Mouse (Mus musculus): Measurements from ENCODE around the gene Nlrp2. TPM values are rescaled to one million over a fixed set of nuclear protein-coding genes. Genes with fewer than 3 reads are reported as not detected.

Gene Nlrp2
- not detected in 2 replicates for total RNA-seq (2012; rRNA removed)

GRCm38 (mm10) chr7:5350935-5351334, at the start of gene Nlrp2:
Gene Nlrp2, minus strand, starts transcription at chr7:5351035.
- H3K36me3 ChIP-seq (ENCODE audit: control insufficient read depth, insufficient read depth, low read length, poor library complexity, severe bottlenecking): no peaks in the 10 kb centered on the region
- H3K4me3 ChIP-seq (ENCODE audit: insufficient read depth in 1 of 2, low read depth in 1 of 2, low read length in 2 of 2, poor library complexity in 1 of 2, severe bottlenecking in 1 of 2): no peak within 1 kb of the TSS
- in situ Hi-C loops (cut with MboI; ENCODE audit: low sequenced_read_pairs in 2 of 2, unreplicated experiment in 2 of 2): no loop called here
- TF ChIP-seq ZC3H11A (IDR thresholded peaks at IDR 0.05; ENCODE audit: borderline replicate concordance, low read depth, low read length) (no peak), ZNF384 (IDR thresholded peaks at IDR 0.05; ENCODE audit: low read depth, low read length) (no peak), CHD2 (IDR thresholded peaks at IDR 0.05; ENCODE audit: low read depth, low read length) (no peak), HCFC1 (IDR thresholded peaks at IDR 0.05; ENCODE audit: borderline replicate concordance, insufficient read depth, low read length) (no peak)
- no peak for DNase-seq (ENCODE audit: low read depth, low spot score)
- H3K4me1 ChIP-seq (ENCODE audit: control insufficient read depth in 2 of 2, insufficient read depth in 2 of 2, low read length in 2 of 2, poor library complexity in 1 of 2): no peaks in the 10 kb centered on the region
- H3K9ac ChIP-seq (ENCODE audit: insufficient read depth, low read depth, low read length, poor library complexity, severe bottlenecking): no peak within 1 kb of the TSS
- no peaks in the 10 kb centered on the region for H3K9me3 ChIP-seq (ENCODE audit: control insufficient read depth, insufficient read depth, low read depth, low read length)
- no peak within 1 kb of the TSS for H3K27ac ChIP-seq (ENCODE audit: insufficient read depth, low read depth, low read length, poor library complexity, severe bottlenecking)

DNA sequence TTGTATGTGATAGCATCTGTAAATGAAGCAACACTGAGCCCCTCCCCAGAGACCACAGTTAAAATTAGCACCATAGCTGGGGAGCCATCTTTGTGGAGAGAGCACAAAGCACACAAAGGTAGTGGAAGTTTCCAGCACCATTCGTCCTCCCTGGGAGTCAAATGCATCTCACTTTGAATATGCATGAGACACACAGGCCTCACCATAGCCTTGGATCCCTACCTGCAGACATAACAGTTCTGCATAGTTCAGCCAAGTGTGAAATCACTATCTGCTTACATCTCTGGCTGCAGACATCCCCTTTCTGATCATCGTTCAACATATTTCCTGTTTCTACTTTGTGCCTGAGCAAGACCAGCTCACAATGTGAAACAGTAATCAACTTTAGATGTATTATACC, 15.9 kb upstream of the Nlrp2 start:
- Histone ChIP-seq H3K36me3 (ENCODE audit: control insufficient read depth, insufficient read depth, low read length, poor library complexity, severe bottlenecking) (no peaks in the 10 kb centered on the region), H3K9ac (ENCODE audit: insufficient read depth, low read depth, low read length, poor library complexity, severe bottlenecking) (no peak overlapping the region), H3K27ac (ENCODE audit: insufficient read depth, low read depth, low read length, poor library complexity, severe bottlenecking) (no peak overlapping the region), H3K4me3 (ENCODE audit: insufficient read depth in 1 of 2, low read depth in 1 of 2, low read length in 2 of 2, poor library complexity in 1 of 2, severe bottlenecking in 1 of 2) (no peak overlapping the region), H3K4me1 (ENCODE audit: control insufficient read depth in 2 of 2, insufficient read depth in 2 of 2, low read length in 2 of 2, poor library complexity in 1 of 2) (no peaks in the 10 kb centered on the region), H3K9me3 (ENCODE audit: control insufficient read depth, insufficient read depth, low read depth, low read length) (no peaks in the 10 kb centered on the region)
- in situ Hi-C loops (cut with MboI; ENCODE audit: low sequenced_read_pairs in 2 of 2, unreplicated experiment in 2 of 2): no loop called here
- DNase-seq (ENCODE audit: low read depth, low spot score): no peak
- TF ChIP-seq MAFK (IDR thresholded peaks at IDR 0.05; ENCODE audit: insufficient read depth, low read depth, low read length) (no peak), ZC3H11A (IDR thresholded peaks at IDR 0.05; ENCODE audit: borderline replicate concordance, low read depth, low read length) (no peak), ZNF384 (IDR thresholded peaks at IDR 0.05; ENCODE audit: low read depth, low read length) (no peak), HCFC1 (IDR thresholded peaks at IDR 0.05; ENCODE audit: borderline replicate concordance, insufficient read depth, low read length) (no peak), CHD2 (IDR thresholded peaks at IDR 0.05; ENCODE audit: low read depth, low read length) (no peak)

DNA sequence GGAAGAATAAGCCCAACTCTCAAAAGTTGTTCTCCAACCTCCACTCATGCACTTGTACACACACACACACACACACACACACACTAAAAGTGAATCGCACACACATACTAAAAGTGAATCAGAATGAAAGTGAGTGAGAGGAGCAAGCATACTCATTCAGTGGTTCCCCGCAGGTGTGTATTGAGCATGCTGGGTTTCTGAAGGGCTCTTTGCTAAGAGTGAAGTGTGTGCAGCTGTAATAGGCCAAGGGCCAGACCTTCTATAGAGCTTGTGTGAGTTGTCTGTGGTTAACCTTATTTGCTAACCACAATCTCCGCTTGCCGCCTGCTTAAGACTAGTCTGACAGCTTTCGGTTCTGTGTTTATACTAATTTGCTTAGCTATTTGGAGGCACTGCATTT, 12.8 kb upstream of the Nlrp2 start:
- Histone ChIP-seq H3K4me3 (ENCODE audit: insufficient read depth in 1 of 2, low read depth in 1 of 2, low read length in 2 of 2, poor library complexity in 1 of 2, severe bottlenecking in 1 of 2) (no peak overlapping the region), H3K9me3 (ENCODE audit: control insufficient read depth, insufficient read depth, low read depth, low read length) (no peaks in the 10 kb centered on the region), H3K36me3 (ENCODE audit: control insufficient read depth, insufficient read depth, low read length, poor library complexity, severe bottlenecking) (no peaks in the 10 kb centered on the region), H3K27ac (ENCODE audit: insufficient read depth, low read depth, low read length, poor library complexity, severe bottlenecking) (no peak overlapping the region), H3K9ac (ENCODE audit: insufficient read depth, low read depth, low read length, poor library complexity, severe bottlenecking) (no peak overlapping the region), H3K4me1 (ENCODE audit: control insufficient read depth in 2 of 2, insufficient read depth in 2 of 2, low read length in 2 of 2, poor library complexity in 1 of 2) (no peaks in the 10 kb centered on the region)
- in situ Hi-C loops (cut with MboI; ENCODE audit: low sequenced_read_pairs in 2 of 2, unreplicated experiment in 2 of 2): no loop called here
- DNase-seq (ENCODE audit: low read depth, low spot score): no peak
- no peak for TF ChIP-seq ZC3H11A (IDR thresholded peaks at IDR 0.05; ENCODE audit: borderline replicate concordance, low read depth, low read length)
- no peak for TF ChIP-seq ZNF384 (IDR thresholded peaks at IDR 0.05; ENCODE audit: low read depth, low read length)
- no peak for TF ChIP-seq CHD2 (IDR thresholded peaks at IDR 0.05; ENCODE audit: low read depth, low read length)
- no peak for TF ChIP-seq HCFC1 (IDR thresholded peaks at IDR 0.05; ENCODE audit: borderline replicate concordance, insufficient read depth, low read length)
- TF ChIP-seq MAFK (IDR thresholded peaks at IDR 0.05; ENCODE audit: insufficient read depth, low read depth, low read length): no peak

- H3K36me3 ChIP-seq (ENCODE audit: control insufficient read depth, insufficient read depth, low read length, poor library complexity, severe bottlenecking): no peaks in the 10 kb centered on the region
- H3K27ac ChIP-seq (ENCODE audit: insufficient read depth, low read depth, low read length, poor library complexity, severe bottlenecking): no peak within 1 kb of the TSS
- DNase-seq (ENCODE audit: low read depth, low spot score): no peak
- no peaks in the 10 kb centered on the region for H3K4me1 ChIP-seq (ENCODE audit: control insufficient read depth in 2 of 2, insufficient read depth in 2 of 2, low read length in 2 of 2, poor library complexity in 1 of 2)
- no peak within 1 kb of the TSS for H3K4me3 ChIP-seq (ENCODE audit: insufficient read depth in 1 of 2, low read depth in 1 of 2, low read length in 2 of 2, poor library complexity in 1 of 2, severe bottlenecking in 1 of 2)
- TF ChIP-seq ZNF384 (IDR thresholded peaks at IDR 0.05; ENCODE audit: low read depth, low read length): no peak
- no peak for TF ChIP-seq ZC3H11A (IDR thresholded peaks at IDR 0.05; ENCODE audit: borderline replicate concordance, low read depth, low read length)
- TF ChIP-seq MAFK (IDR thresholded peaks at IDR 0.05; ENCODE audit: insufficient read depth, low read depth, low read length): no peak
- H3K9ac ChIP-seq (ENCODE audit: insufficient read depth, low read depth, low read length, poor library complexity, severe bottlenecking): no peak within 1 kb of the TSS
- in situ Hi-C loops (cut with MboI; ENCODE audit: low sequenced_read_pairs in 2 of 2, unreplicated experiment in 2 of 2): no loop called here
- no peaks in the 10 kb centered on the region for H3K9me3 ChIP-seq (ENCODE audit: control insufficient read depth, insufficient read depth, low read depth, low read length)
Measured at GRCm38 (mm10) chr7:5350237-5350636, 598 bp downstream of the Nlrp2 start, which contains the start of gene Gm5065. Gene Gm5065, plus strand, starts transcription at chr7:5350537.

- in situ Hi-C loops (cut with MboI; ENCODE audit: low sequenced_read_pairs in 2 of 2, unreplicated experiment in 2 of 2): no loop called here
- Histone ChIP-seq H3K9ac (ENCODE audit: insufficient read depth, low read depth, low read length, poor library complexity, severe bottlenecking) (no peak overlapping the region), H3K4me1 (ENCODE audit: control insufficient read depth in 2 of 2, insufficient read depth in 2 of 2, low read length in 2 of 2, poor library complexity in 1 of 2) (no peaks in the 10 kb centered on the region), H3K9me3 (ENCODE audit: control insufficient read depth, insufficient read depth, low read depth, low read length) (no peaks in the 10 kb centered on the region), H3K27ac (ENCODE audit: insufficient read depth, low read depth, low read length, poor library complexity, severe bottlenecking) (no peak overlapping the region), H3K36me3 (ENCODE audit: control insufficient read depth, insufficient read depth, low read length, poor library complexity, severe bottlenecking) (no peaks in the 10 kb centered on the region), H3K4me3 (ENCODE audit: insufficient read depth in 1 of 2, low read depth in 1 of 2, low read length in 2 of 2, poor library complexity in 1 of 2, severe bottlenecking in 1 of 2) (no peak overlapping the region)
- no peak for TF ChIP-seq MAFK (IDR thresholded peaks at IDR 0.05; ENCODE audit: insufficient read depth, low read depth, low read length)
- TF ChIP-seq HCFC1 (IDR thresholded peaks at IDR 0.05; ENCODE audit: borderline replicate concordance, insufficient read depth, low read length): no peak
- no peak for TF ChIP-seq ZNF384 (IDR thresholded peaks at IDR 0.05; ENCODE audit: low read depth, low read length)
- TF ChIP-seq CHD2 (IDR thresholded peaks at IDR 0.05; ENCODE audit: low read depth, low read length): no peak
- TF ChIP-seq ZC3H11A (IDR thresholded peaks at IDR 0.05; ENCODE audit: borderline replicate concordance, low read depth, low read length): no peak
- no peak for DNase-seq (ENCODE audit: low read depth, low spot score)
Measured at GRCm38 (mm10) chr7:5327511-5327910, 23.3 kb downstream of the Nlrp2 start.
